Mouse (Mus musculus): Measurements from ENCODE around the gene Cldn20. TPM values are rescaled to one million over a fixed set of nuclear protein-coding genes. Genes with fewer than 3 reads are reported as not detected.

The Cldn20 gene
- not detected in 2 replicates for polyA plus RNA-seq (2012; ENCODE audit: insufficient read depth, insufficient read length, missing spikeins)

DNA sequence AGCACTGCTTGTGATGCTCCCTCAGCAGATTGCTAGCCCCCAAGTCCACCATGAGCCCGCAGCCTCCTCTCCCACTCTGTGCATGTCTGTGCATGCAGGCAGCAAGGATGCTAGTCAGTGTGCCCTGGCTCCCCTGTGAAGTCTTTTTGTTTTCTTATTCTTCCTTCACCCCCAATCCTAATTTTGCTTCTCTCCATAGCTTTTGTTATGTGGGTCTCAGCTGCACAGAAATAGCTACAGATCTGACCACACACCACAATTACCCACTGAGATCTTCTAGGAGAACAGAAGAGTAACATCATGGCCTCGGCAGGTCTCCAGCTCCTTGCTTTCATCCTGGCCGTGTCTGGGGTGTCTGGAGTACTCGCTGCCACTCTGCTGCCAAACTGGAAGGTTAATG lies at the start of gene Cldn20:
Cldn20 (plus strand) TSS at position 301 of the 400 bp plus-strand sequence.
- Histone ChIP-seq H3K27ac (ENCODE audit: insufficient read depth, low read depth, low read length) (no peak within 1 kb of the TSS), H3K4me1 (ENCODE audit: control insufficient read depth, insufficient read depth, low read length) (no peaks in the 10 kb centered on the region; the same call in 1 of the 2 replicates), H3K4me3 (ENCODE audit: insufficient read depth, low read length) (no peak within 1 kb of the TSS)
- TF ChIP-seq CTCF (IDR thresholded peaks at IDR 0.05; ENCODE audit: low read depth, low read length) (no peak), POLR2A (IDR thresholded peaks at IDR 0.05; ENCODE audit: borderline replicate concordance, low read depth, low read length) (no peak)

DNA sequence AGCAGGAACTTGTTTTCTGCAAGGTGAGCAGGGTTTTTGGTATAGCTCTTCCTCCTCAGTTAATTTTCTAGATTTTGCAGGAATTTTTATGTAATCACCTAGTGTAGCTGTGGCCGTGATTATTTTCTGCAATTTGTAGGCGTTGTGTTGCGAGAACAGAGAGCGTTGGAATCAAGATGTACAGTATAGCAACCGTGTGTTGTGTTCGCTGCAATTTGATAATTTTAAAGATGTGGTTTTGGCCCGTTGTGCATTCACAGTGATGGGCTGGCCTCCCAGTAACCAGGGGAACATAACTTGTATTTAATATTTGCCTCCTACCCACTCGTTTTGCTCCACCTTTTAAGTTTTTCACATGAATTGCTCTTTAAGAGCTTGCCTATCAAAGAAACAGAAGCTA lies 49.3 kb upstream of the Cldn20 start:
- no peak for TF ChIP-seq CTCF (IDR thresholded peaks at IDR 0.05; ENCODE audit: low read depth, low read length)
- TF ChIP-seq POLR2A (IDR thresholded peaks at IDR 0.05; ENCODE audit: borderline replicate concordance, low read depth, low read length), result no peak
- Histone ChIP-seq H3K4me3 (ENCODE audit: insufficient read depth, low read length) (no peak overlapping the region), H3K4me1 (ENCODE audit: control insufficient read depth, insufficient read depth, low read length) (no peaks in the 10 kb centered on the region), H3K27ac (ENCODE audit: insufficient read depth, low read depth, low read length) (no peak overlapping the region)

DNA sequence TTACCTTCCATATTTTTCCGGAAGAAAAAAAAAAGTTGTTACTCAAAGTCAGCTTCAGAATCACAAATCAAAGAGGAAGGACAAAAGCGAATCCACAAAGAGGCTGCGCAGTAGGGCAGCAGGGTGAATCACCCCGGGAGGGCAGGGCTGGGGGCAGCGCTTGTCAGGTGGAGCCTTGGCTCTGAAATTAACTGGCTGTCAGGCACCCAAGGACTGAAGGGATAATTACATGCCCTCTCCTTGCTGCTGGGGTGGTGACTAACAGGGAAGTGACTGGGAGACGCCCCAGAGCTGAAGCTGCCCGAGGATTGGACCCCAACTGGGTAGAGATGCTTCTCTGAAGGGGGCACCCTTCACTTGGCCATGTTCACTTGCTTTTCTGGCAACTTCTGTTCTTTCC lies 46.5 kb upstream of the Cldn20 start:
- H3K27ac ChIP-seq (ENCODE audit: insufficient read depth, low read depth, low read length), result no peak overlapping the region
- TF ChIP-seq POLR2A (IDR thresholded peaks at IDR 0.05; ENCODE audit: borderline replicate concordance, low read depth, low read length) (no peak), CTCF (IDR thresholded peaks at IDR 0.05; ENCODE audit: low read depth, low read length) (no peak)
- H3K4me3 ChIP-seq (ENCODE audit: insufficient read depth, low read length), result no peak overlapping the region
- H3K4me1 ChIP-seq (ENCODE audit: control insufficient read depth, insufficient read depth, low read length), result 0 out of 2 replicates have a peak, but pooled peaks cover 2% of the 10 kb centered on the region

DNA sequence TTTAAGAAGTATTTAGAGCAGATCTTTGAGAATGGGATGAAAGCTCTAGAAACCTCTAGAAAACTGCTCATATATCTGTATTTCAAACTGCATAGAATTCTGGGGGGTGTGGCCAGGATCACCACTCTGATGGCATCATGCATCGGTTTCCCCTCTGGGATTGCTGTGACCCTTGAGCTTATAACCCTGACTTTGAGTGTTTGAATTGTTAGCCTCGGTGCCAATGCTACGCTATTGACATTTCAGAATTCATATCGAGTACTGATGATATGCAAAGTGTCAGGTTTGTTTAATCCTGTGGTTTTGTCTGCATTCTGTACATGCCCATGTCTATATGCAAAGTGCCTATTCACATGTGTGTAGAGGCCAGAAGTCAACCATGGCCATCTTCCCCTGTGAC lies 45.1 kb upstream of the Cldn20 start:
- TF ChIP-seq POLR2A (IDR thresholded peaks at IDR 0.05; ENCODE audit: borderline replicate concordance, low read depth, low read length) (no peak), CTCF (IDR thresholded peaks at IDR 0.05; ENCODE audit: low read depth, low read length) (no peak)
- 0 out of 2 replicates have a peak, but pooled peaks cover 2% of the 10 kb centered on the region for H3K4me1 ChIP-seq (ENCODE audit: control insufficient read depth, insufficient read depth, low read length)
- no peak overlapping the region for H3K4me3 ChIP-seq (ENCODE audit: insufficient read depth, low read length)
- H3K27ac ChIP-seq (ENCODE audit: insufficient read depth, low read depth, low read length), result no peak overlapping the region

- Histone ChIP-seq H3K4me3 (ENCODE audit: insufficient read depth, low read length) (no peak overlapping the region), H3K4me1 (ENCODE audit: control insufficient read depth, insufficient read depth, low read length) (0 out of 2 replicates have a peak, but pooled peaks cover 2% of the 10 kb centered on the region), H3K27ac (ENCODE audit: insufficient read depth, low read depth, low read length) (no peak overlapping the region)
- TF ChIP-seq CTCF (IDR thresholded peaks at IDR 0.05; ENCODE audit: low read depth, low read length) (no peak), POLR2A (IDR thresholded peaks at IDR 0.05; ENCODE audit: borderline replicate concordance, low read depth, low read length) (no peak)
Measured at GRCm38 (mm10) chr17:3487721-3488601, 44.4 kb upstream of the Cldn20 start.

DNA sequence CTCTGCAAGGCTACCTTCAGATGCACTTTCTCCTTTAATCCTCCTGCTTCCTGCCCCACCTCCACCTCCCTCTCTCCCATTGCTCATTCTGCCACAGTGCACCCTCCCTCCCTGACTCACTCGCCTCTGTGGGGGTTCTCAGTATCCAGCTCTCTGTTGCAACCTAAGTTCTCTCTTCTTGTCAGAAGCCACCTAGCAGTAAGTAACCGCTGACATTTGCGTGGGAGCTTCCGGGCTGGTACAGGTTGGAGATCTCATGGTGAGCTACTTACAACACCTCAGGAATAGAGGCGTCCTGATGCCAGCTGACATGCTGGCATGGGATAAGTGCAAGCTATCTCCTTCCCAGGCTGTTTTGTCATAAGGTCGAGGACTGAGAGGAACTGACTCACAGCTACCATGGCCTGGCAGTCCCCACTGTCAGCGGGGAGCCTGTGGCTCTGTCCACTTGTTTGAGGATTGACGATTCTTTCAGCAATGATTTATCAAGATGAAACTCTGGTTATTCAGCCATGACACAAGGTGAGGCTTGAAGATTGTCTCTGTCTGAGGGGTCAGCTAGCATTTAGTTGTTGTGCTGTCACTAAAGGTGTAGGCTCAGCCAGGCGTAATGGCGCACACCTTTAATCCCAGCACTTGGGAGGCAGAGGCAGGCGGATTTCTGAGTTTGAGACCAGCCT lies 42.0 kb upstream of the Cldn20 start:
- Histone ChIP-seq H3K4me1 (ENCODE audit: control insufficient read depth, insufficient read depth, low read length) (0 out of 2 replicates have a peak, but pooled peaks cover 2% of the 10 kb centered on the region), H3K4me3 (ENCODE audit: insufficient read depth, low read length) (no peak overlapping the region), H3K27ac (ENCODE audit: insufficient read depth, low read depth, low read length) (no peak overlapping the region)
- TF ChIP-seq CTCF (IDR thresholded peaks at IDR 0.05; ENCODE audit: low read depth, low read length), result no peak
- TF ChIP-seq POLR2A (IDR thresholded peaks at IDR 0.05; ENCODE audit: borderline replicate concordance, low read depth, low read length), result no peak

DNA sequence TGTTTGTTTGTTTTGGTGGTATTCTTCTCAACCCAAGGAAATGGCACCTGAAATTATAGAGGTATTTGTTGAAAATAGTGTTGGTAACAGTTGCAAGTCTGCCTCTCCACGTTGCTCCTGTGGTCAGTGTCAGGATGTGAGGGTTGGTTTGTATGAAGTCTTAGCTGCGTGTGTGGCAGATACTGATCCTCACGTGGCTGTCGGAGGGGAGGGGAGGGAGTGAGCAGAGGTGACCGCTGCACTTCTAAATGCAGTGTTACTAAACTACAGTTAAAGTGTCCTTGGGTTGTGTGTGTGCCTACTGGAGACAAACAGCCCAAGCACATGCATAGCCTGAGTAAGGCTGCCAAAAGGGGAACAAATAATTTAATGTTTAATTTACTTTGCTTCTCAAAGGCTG lies 41.3 kb upstream of the Cldn20 start:
- Histone ChIP-seq H3K4me3 (ENCODE audit: insufficient read depth, low read length) (no peak overlapping the region), H3K4me1 (ENCODE audit: control insufficient read depth, insufficient read depth, low read length) (0 out of 2 replicates have a peak, but pooled peaks cover 2% of the 10 kb centered on the region), H3K27ac (ENCODE audit: insufficient read depth, low read depth, low read length) (no peak overlapping the region)
- TF ChIP-seq POLR2A (IDR thresholded peaks at IDR 0.05; ENCODE audit: borderline replicate concordance, low read depth, low read length) (no peak), CTCF (IDR thresholded peaks at IDR 0.05; ENCODE audit: low read depth, low read length) (no peak)

- H3K27ac ChIP-seq (ENCODE audit: insufficient read depth, low read depth, low read length), result no peak overlapping the region
- H3K4me3 ChIP-seq (ENCODE audit: insufficient read depth, low read length), result no peak overlapping the region
- 0 out of 2 replicates have a peak, but pooled peaks cover 2% of the 10 kb centered on the region for H3K4me1 ChIP-seq (ENCODE audit: control insufficient read depth, insufficient read depth, low read length)
- TF ChIP-seq CTCF (IDR thresholded peaks at IDR 0.05; ENCODE audit: low read depth, low read length) (no peak), POLR2A (IDR thresholded peaks at IDR 0.05; ENCODE audit: borderline replicate concordance, low read depth, low read length) (no peak)
Measured at GRCm38 (mm10) chr17:3491667-3492066, 40.7 kb upstream of the Cldn20 start.

GRCm38 (mm10) chr17:3495576-3495975 lies 36.8 kb upstream of the Cldn20 start:
- no peak overlapping the region for H3K27ac ChIP-seq (ENCODE audit: insufficient read depth, low read depth, low read length)
- H3K4me3 ChIP-seq (ENCODE audit: insufficient read depth, low read length), result no peak overlapping the region
- TF ChIP-seq CTCF (IDR thresholded peaks at IDR 0.05; ENCODE audit: low read depth, low read length), result no peak
- no peak for TF ChIP-seq POLR2A (IDR thresholded peaks at IDR 0.05; ENCODE audit: borderline replicate concordance, low read depth, low read length)
- no peaks in the 10 kb centered on the region for H3K4me1 ChIP-seq (ENCODE audit: control insufficient read depth, insufficient read depth, low read length)

DNA sequence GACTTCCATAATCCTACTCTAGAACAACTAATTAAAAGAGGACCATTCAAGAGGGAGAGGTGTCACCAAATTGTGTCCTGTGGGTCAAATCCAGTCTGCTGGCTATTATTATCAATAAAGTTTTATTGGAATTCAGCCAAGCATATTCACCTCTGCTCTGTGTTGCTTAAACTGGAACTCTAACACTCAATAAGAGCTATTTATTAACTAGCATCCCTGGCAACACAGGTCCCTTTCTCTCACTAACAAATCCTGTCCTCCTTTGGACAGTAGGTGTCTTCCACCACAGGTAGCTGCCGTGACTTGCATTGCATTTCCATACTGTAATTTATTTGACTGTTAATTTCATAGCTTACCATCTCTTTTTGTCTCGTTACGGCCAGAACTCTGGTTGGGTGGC lies 36.3 kb upstream of the Cldn20 start:
- TF ChIP-seq POLR2A (IDR thresholded peaks at IDR 0.05; ENCODE audit: borderline replicate concordance, low read depth, low read length) (no peak), CTCF (IDR thresholded peaks at IDR 0.05; ENCODE audit: low read depth, low read length) (no peak)
- Histone ChIP-seq H3K27ac (ENCODE audit: insufficient read depth, low read depth, low read length) (no peak overlapping the region), H3K4me3 (ENCODE audit: insufficient read depth, low read length) (no peak overlapping the region)

More for the DNA sequence above, 36.3 kb upstream of the Cldn20 start:
- H3K4me1 ChIP-seq (ENCODE audit: control insufficient read depth, insufficient read depth, low read length), result no peaks in the 10 kb centered on the region
